Mouse (Mus musculus) MEL (cell line): Measurements from ENCODE around the gene Tnik.

Source experiments
- CTCF ChIP-seq, 3 experiments: IDR thresholded peaks in 2 of 3; conservative IDR thresholded peaks in 1 of 3; 2 replicates each; pipeline ENCODE4 v1.5.1; 2011 to 2012; ENCODE audit warnings: low read length in 3 of 3, low read depth in 2 of 3, mild to moderate bottlenecking in 2 of 3, improper control_type of control experiment in 1 of 3, inconsistent platforms in 1 of 3, mixed read lengths in 1 of 3, moderate library complexity in 1 of 3; ENCODE audit not compliant: control insufficient read depth in 1 of 3, insufficient read depth in 1 of 3, poor library complexity in 1 of 3, severe bottlenecking in 1 of 3
- E2F4 ChIP-seq: IDR thresholded peaks from 2 replicates; pipeline ENCODE4 v1.6.1; 2011; ENCODE audit warnings: low read depth, low read length, improper control_type of control experiment, borderline replicate concordance
- EP300 ChIP-seq, 2 experiments: IDR thresholded peaks; 2 replicates each; pipeline ENCODE4 v1.6.1; 2011; ENCODE audit warnings: improper control_type of control experiment in 2 of 2, low read length in 2 of 2, low read depth in 1 of 2, mild to moderate bottlenecking in 1 of 2
- GATA1 ChIP-seq: IDR thresholded peaks from 2 replicates; pipeline ENCODE4 v1.6.1; 2011; ENCODE audit warnings: low read depth, low read length, improper control_type of control experiment
- MAX ChIP-seq: IDR thresholded peaks from 2 replicates; pipeline ENCODE4 v1.6.1; 2011; ENCODE audit warnings: low read length, improper control_type of control experiment
- MEF2A ChIP-seq: IDR thresholded peaks from 2 replicates; pipeline ENCODE4 v1.6.1; 2014; ENCODE audit warnings: low read depth, mild to moderate bottlenecking, inconsistent platforms, low read length, improper control_type of control experiment; ENCODE audit not compliant: poor library complexity, insufficient replicate concordance, severe bottlenecking; ENCODE audit errors: extremely low read depth
- MYC ChIP-seq: IDR thresholded peaks from 2 replicates; pipeline ENCODE4 v1.6.1; 2011; ENCODE audit warnings: low read depth, mild to moderate bottlenecking, low read length, improper control_type of control experiment, moderate library complexity
- POLR2A ChIP-seq, 2 experiments: IDR thresholded peaks; 2 replicates each; pipeline ENCODE4 v1.6.1; 2011 to 2012; ENCODE audit warnings: low read length in 2 of 2, mild to moderate bottlenecking in 2 of 2, control low read depth in 1 of 2, improper control_type of control experiment in 1 of 2, low read depth in 1 of 2, moderate library complexity in 1 of 2; ENCODE audit not compliant: control insufficient read depth in 1 of 2, insufficient read depth in 1 of 2, poor library complexity in 1 of 2
- RCOR1 ChIP-seq: IDR thresholded peaks from 2 replicates; pipeline ENCODE4 v1.6.1; 2012; ENCODE audit warnings: low read depth, mild to moderate bottlenecking, inconsistent platforms, low read length, improper control_type of control experiment
- SIN3A ChIP-seq: IDR thresholded peaks from 2 replicates; pipeline ENCODE4 v1.6.1; 2012; ENCODE audit warnings: low read length, improper control_type of control experiment, inconsistent platforms
- USF1 ChIP-seq: IDR thresholded peaks from 2 replicates; pipeline ENCODE4 v1.6.1; 2014; ENCODE audit warnings: low read depth, mild to moderate bottlenecking, inconsistent platforms, low read length, improper control_type of control experiment, moderate library complexity
- ZC3H11A ChIP-seq: IDR thresholded peaks from 2 replicates; pipeline ENCODE4 v1.6.1; 2012; ENCODE audit warnings: low read depth, mild to moderate bottlenecking, inconsistent platforms, low read length, improper control_type of control experiment
- ZNF384 ChIP-seq: IDR thresholded peaks from 2 replicates; pipeline ENCODE4 v1.6.1; 2012; ENCODE audit warnings: low read depth, mild to moderate bottlenecking, inconsistent platforms, low read length, improper control_type of control experiment

GRCm38 (mm10) chr3:28263948-28264840, 1.2 kb downstream of the Tnik start:
- TF ChIP-seq CTCF (IDR thresholded peaks at IDR 0.05 in 2 of 3, conservative IDR thresholded peaks at IDR 0.05 in 1 of 3; ENCODE audit: control insufficient read depth in 1 of 3, insufficient read depth in 1 of 3, low read depth in 2 of 3, low read length in 3 of 3, poor library complexity in 1 of 3, severe bottlenecking in 1 of 3), result no peak
- no peak for TF ChIP-seq USF1
- no peak for TF ChIP-seq MAX
- peak; percentile 45 for TF ChIP-seq SIN3A
- no peak for TF ChIP-seq GATA1
- TF ChIP-seq MYC, result no peak
- no peak for TF ChIP-seq E2F4
- no peak for TF ChIP-seq POLR2A (IDR thresholded peaks at IDR 0.05; ENCODE audit: control insufficient read depth in 1 of 2, insufficient read depth in 1 of 2, low read depth in 1 of 2, low read length in 2 of 2, poor library complexity in 1 of 2)
- TF ChIP-seq MEF2A, result no peak
- no peak for TF ChIP-seq RCOR1
- no peak for TF ChIP-seq ZC3H11A
- TF ChIP-seq EP300 (IDR thresholded peaks at IDR 0.05; ENCODE audit: low read depth in 1 of 2, low read length in 2 of 2), result 0 out of 4 replicates have a peak, but pooled peaks of 1 of the 2 experiments have one; percentile 20
- no peak for TF ChIP-seq ZNF384
